Mouse (Mus musculus): ENCODE measurements around the gene Ascl1.

DNA sequence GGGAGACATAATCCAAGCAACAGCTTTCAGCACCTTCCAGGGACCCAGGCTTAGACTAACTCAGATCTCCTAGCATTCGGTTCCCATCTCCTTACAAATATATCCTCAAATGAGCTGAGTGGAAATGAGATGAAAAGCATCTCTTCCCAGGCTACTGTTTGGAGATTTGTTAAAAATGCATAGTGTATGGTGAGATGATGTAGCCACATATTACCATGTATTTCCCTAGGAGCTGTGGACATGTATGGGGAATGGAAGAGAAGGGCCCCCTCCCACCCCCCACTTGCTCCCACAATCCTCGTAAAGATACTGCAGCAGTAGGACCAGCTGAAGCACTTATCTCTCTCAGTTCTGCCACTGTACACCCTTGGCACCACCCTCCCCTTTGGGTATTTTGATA lies 3.1 kb downstream of the Ascl1 start:
- no peak for TF ChIP-seq CTCF (IDR thresholded peaks at IDR 0.05; ENCODE audit: extremely low read depth, insufficient read depth, insufficient read length, insufficient replicate concordance)
- TF ChIP-seq POLR2A (IDR thresholded peaks at IDR 0.05; ENCODE audit: low read depth, low read length), result no peak

All from spleen, adult 2 months (tissue).